Mouse (Mus musculus) small intestine, adult 2 months (tissue): ENCODE measurements at regions not wholly inside any gene's neighbourhood (a gene's known extent, or its start where the extent isn't known, plus 50 kb on each side); places are given as distances from the start of the nearest gene placed in this dataset.

Experiments used
- CTCF ChIP-seq: fragments of 200-500 bp; IDR thresholded peaks from 2 replicates; pipeline ENCODE4 v1.5.1; 2012; ENCODE audit warnings: low read depth, mild to moderate bottlenecking, control low read depth, inconsistent platforms, low read length, moderate library complexity, mixed read lengths; ENCODE audit not compliant: insufficient replicate concordance, insufficient read length; ENCODE audit errors: extremely low read depth
- POLR2A ChIP-seq: fragments of 200-500 bp; IDR thresholded peaks from 2 replicates; pipeline ENCODE4 v1.6.1; 2012; ENCODE audit warnings: low read depth, mild to moderate bottlenecking, control low read depth, inconsistent platforms, low read length, moderate library complexity

GRCm38 (mm10) chr5:35168853-35169252, 63.3 kb upstream of the Lrpap1 start:
- no peak for TF ChIP-seq CTCF
- no peak for TF ChIP-seq POLR2A
